Mouse (Mus musculus) midbrain, embryonic 11.5 days (tissue): ENCODE measurements around the gene Gm11361. TPM values are rescaled to one million over a fixed set of nuclear protein-coding genes. Genes with fewer than 3 reads are reported as not detected.

Experiments
- ATAC-seq: fragments of 200-750 bp; cut with Nextera tagmentation; 2 replicates; pipeline ENCODE4 v1.8.0; 2017; ENCODE audit warnings: moderate TSS enrichment, moderate library complexity; ENCODE audit not compliant: low FRiP score
- DNase-seq: peaks from one replicate; pipeline ENCODE4 v3.0.0; 2015; ENCODE audit warnings: low spot score; ENCODE audit errors: missing footprints
- H3K27ac ChIP-seq: fragments of 300-500 bp; sonication (generic); 2 replicates; pipeline ENCODE4 v1.5.1; 2014; ENCODE audit warnings: low read depth, low read length
- H3K27me3 ChIP-seq: fragments of 300-500 bp; sonication (generic); 2 replicates; pipeline ENCODE4 v1.6.1; 2014; ENCODE audit warnings: mild to moderate bottlenecking, low read length, moderate library complexity, mixed read lengths; ENCODE audit not compliant: control insufficient read depth, insufficient read depth
- H3K36me3 ChIP-seq: fragments of 300-500 bp; sonication (generic); 2 replicates; pipeline ENCODE4 v1.6.1; 2014; ENCODE audit warnings: mild to moderate bottlenecking, low read length, moderate library complexity, mixed read lengths; ENCODE audit not compliant: control insufficient read depth, insufficient read depth
- H3K4me1 ChIP-seq: fragments of 300-500 bp; sonication (generic); 2 replicates; pipeline ENCODE4 v1.6.1; 2014; ENCODE audit warnings: low read length; ENCODE audit not compliant: control insufficient read depth, insufficient read depth
- H3K4me2 ChIP-seq: fragments of 300-500 bp; sonication (generic); 2 replicates; pipeline ENCODE4 v1.6.1; 2014; ENCODE audit warnings: mild to moderate bottlenecking, moderate library complexity
- H3K4me3 ChIP-seq: fragments of 300-500 bp; sonication (generic); 2 replicates; pipeline ENCODE4 v1.5.1; 2014; ENCODE audit warnings: low read depth, low read length
- H3K9ac ChIP-seq: fragments of 300-500 bp; sonication (generic); 2 replicates; pipeline ENCODE4 v1.6.1; 2014; ENCODE audit warnings: low read length
- H3K9me3 ChIP-seq: fragments of 300-500 bp; sonication (generic); 2 replicates; pipeline ENCODE4 v1.6.1; 2016; ENCODE audit warnings: low read length; ENCODE audit not compliant: control insufficient read depth
- WGBS: fragments of 180-500 bp; shearing (Covaris S2); extraction: QIAGEN DNeasy Blood & Tissue Kit; methylation state at CpG from one replicate; pipeline ENCODE4 v1.1.7; 2014; 5-methylcytosine and 5-hydroxymethylcytosine counted together
- polyA plus RNA-seq: library from polyadenylated mRNA; unstranded; fragments of >200 nt; fragmentation: Nextera tagmentation; extraction: Ambion mirVana; gene quantifications from 2 replicates; pipeline ENCODE4 v1.2.1, GENCODE M21; 2014

Gm11361 gene
- polyA plus RNA-seq, result 2.1 and 3.9 TPM in 2 replicates

GRCm38 (mm10) chr13:28257228-28257627 lies at the start of gene Gm11361:
TSS of gene Gm11361 (plus strand) at chr13:28257528.
- Histone ChIP-seq H3K4me1 (no peaks in the 10 kb centered on the region), H3K9me3 (no peaks in the 10 kb centered on the region), H3K4me3 (no peak within 1 kb of the TSS), H3K27me3 (no peaks in the 10 kb centered on the region), H3K9ac (no peak within 1 kb of the TSS), H3K4me2 (no peak within 1 kb of the TSS), H3K36me3 (no peaks in the 10 kb centered on the region), H3K27ac (no peak within 1 kb of the TSS)
- DNase-seq (no peak), ATAC-seq (no peak)
- 96% methylated on average over 3 of the region's 3 CpGs for WGBS

- no peak overlapping the region for H3K4me3 ChIP-seq
- H3K4me2 ChIP-seq, result no peak overlapping the region
- no peaks in the 10 kb centered on the region for H3K36me3 ChIP-seq
- no peaks in the 10 kb centered on the region for H3K9me3 ChIP-seq
- H3K27me3 ChIP-seq, result no peaks in the 10 kb centered on the region
- H3K9ac ChIP-seq, result no peak overlapping the region
- no peaks in the 10 kb centered on the region for H3K4me1 ChIP-seq
- DNase-seq (no peak), ATAC-seq (no peak)
- no peak overlapping the region for H3K27ac ChIP-seq
- 14% methylated on average over 1 of the region's 1 CpGs for WGBS
These were observed 7.1 kb downstream of the Gm11361 start for GRCm38 (mm10) chr13:28264399-28264798.

- no peaks in the 10 kb centered on the region for H3K27me3 ChIP-seq
- H3K4me3 ChIP-seq, result no peak overlapping the region
- no peak overlapping the region for H3K27ac ChIP-seq
- H3K4me1 ChIP-seq, result no peaks in the 10 kb centered on the region
- no peak overlapping the region for H3K4me2 ChIP-seq
- 95% methylated on average over 3 of the region's 3 CpGs for WGBS
- no peak for DNase-seq
- H3K36me3 ChIP-seq, result no peaks in the 10 kb centered on the region
- no peaks in the 10 kb centered on the region for H3K9me3 ChIP-seq
- no peak for ATAC-seq
- no peak overlapping the region for H3K9ac ChIP-seq
These were observed 30.0 kb downstream of the Gm11361 start for GRCm38 (mm10) chr13:28287368-28287767.

GRCm38 (mm10) chr13:28294272-28294671 lies 36.9 kb downstream of the Gm11361 start:
- Histone ChIP-seq H3K4me3 (no peak overlapping the region), H3K27ac (peak overlapping the region; percentile 56), H3K36me3 (no peaks in the 10 kb centered on the region), H3K4me1 (peaks cover 15% of the 10 kb centered on the region), H3K9me3 (no peaks in the 10 kb centered on the region), H3K4me2 (no peak overlapping the region), H3K27me3 (no peaks in the 10 kb centered on the region), H3K9ac (no peak overlapping the region)
- no peak for ATAC-seq
- peak; percentile 87 for DNase-seq
- WGBS, result 74% methylated on average over 4 of the region's 4 CpGs

GRCm38 (mm10) chr13:28294757-28295361 lies 37.5 kb downstream of the Gm11361 start:
- peaks cover 15% of the 10 kb centered on the region for H3K4me1 ChIP-seq
- ATAC-seq (peak; percentile 89), DNase-seq (peak; percentile 89)
- H3K27me3 ChIP-seq, result no peaks in the 10 kb centered on the region
- H3K9me3 ChIP-seq, result no peaks in the 10 kb centered on the region
- no peak overlapping the region for H3K9ac ChIP-seq
- peak overlapping the region; percentile 56; the same call in 1 of the 2 replicates for H3K27ac ChIP-seq
- no peak overlapping the region for H3K4me2 ChIP-seq
- WGBS, result 3% methylated on average over 3 of the region's 3 CpGs
- no peak overlapping the region for H3K4me3 ChIP-seq
- no peaks in the 10 kb centered on the region for H3K36me3 ChIP-seq

- no peaks in the 10 kb centered on the region for H3K36me3 ChIP-seq
- H3K27me3 ChIP-seq, result no peaks in the 10 kb centered on the region
- H3K27ac ChIP-seq, result no peak overlapping the region
- no peaks in the 10 kb centered on the region for H3K9me3 ChIP-seq
- H3K4me3 ChIP-seq, result no peak overlapping the region
- H3K4me2 ChIP-seq, result no peak overlapping the region
- ATAC-seq (peak; percentile 27), DNase-seq (no peak)
- 43% methylated on average over 5 of the region's 5 CpGs for WGBS
- no peak overlapping the region for H3K9ac ChIP-seq
- peaks cover 15% of the 10 kb centered on the region for H3K4me1 ChIP-seq
These were observed 38.2 kb downstream of the Gm11361 start for GRCm38 (mm10) chr13:28295492-28295891.

GRCm38 (mm10) chr13:28297098-28297497 lies 39.8 kb downstream of the Gm11361 start:
- Histone ChIP-seq H3K36me3 (no peaks in the 10 kb centered on the region), H3K27ac (no peak overlapping the region), H3K27me3 (no peaks in the 10 kb centered on the region), H3K4me3 (no peak overlapping the region), H3K9ac (no peak overlapping the region), H3K4me1 (peaks cover 15% of the 10 kb centered on the region), H3K4me2 (no peak overlapping the region), H3K9me3 (no peaks in the 10 kb centered on the region)
- WGBS, result 92% methylated on average over 2 of the region's 2 CpGs
- ATAC-seq (no peak), DNase-seq (no peak)

GRCm38 (mm10) chr13:28297577-28297976 lies 40.2 kb downstream of the Gm11361 start:
- Histone ChIP-seq H3K9ac (no peak overlapping the region), H3K4me2 (no peak overlapping the region), H3K27me3 (no peaks in the 10 kb centered on the region), H3K4me3 (no peak overlapping the region), H3K36me3 (no peaks in the 10 kb centered on the region), H3K27ac (no peak overlapping the region), H3K9me3 (no peaks in the 10 kb centered on the region), H3K4me1 (peaks cover 15% of the 10 kb centered on the region)
- 62% methylated on average over 2 of the region's 2 CpGs for WGBS
- ATAC-seq (no peak; the same call in 1 of the 2 replicates), DNase-seq (no peak)
